Mouse (Mus musculus): ENCODE data around the gene Gm29049. TPM values are rescaled to one million over a fixed set of nuclear protein-coding genes. Genes with fewer than 3 reads are reported as not detected.
"Not testable (repeated sequence)": the region's sequence is repeated elsewhere in the genome, so short reads cannot be mapped to it uniquely, and the experiment has no call there.

Gene Gm29049
- not detected in 2 replicates for polyA plus RNA-seq (2015; fragmentation: Nextera tagmentation; extraction: Ambion mirVana)

DNA sequence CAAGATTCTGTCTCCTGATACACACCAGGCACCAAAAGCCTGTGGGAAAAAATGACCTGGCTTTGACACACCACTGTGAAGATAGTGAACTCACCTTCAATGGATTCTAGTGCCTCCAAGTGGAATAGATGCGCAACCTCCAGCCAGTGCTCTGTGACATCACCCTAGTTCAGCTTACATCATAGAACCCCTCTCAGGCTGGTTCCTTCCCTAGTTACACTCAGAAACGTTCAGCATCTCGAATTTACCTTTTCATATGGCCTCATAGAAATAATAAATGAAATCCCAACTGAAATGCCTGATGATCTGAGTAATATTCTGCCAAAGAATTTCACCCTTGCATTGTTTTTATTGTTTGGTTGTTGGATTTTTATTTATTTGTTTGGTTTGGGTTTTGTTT is at the start of gene Gm29049:
TSS of gene Gm29049 (minus strand) at position 101 of the 400 bp plus-strand sequence.
- not testable (repeated sequence) for H3K4me1 ChIP-seq (replicated peaks); H3K36me3 ChIP-seq; H3K27me3 ChIP-seq; H3K4me2 ChIP-seq; H3K27ac ChIP-seq; ATAC-seq (ENCODE audit: low read depth); H3K9me3 ChIP-seq (replicated peaks); DNase-seq; H3K4me3 ChIP-seq (replicated peaks); H3K9ac ChIP-seq
- 17% methylated on average over 2 of the region's 3 CpGs for WGBS (ENCODE audit: insufficient replicate concordance)

Other genes starting within 250 kb of the Gm29049 start
- gene Gm20825, start 74.3 kb upstream of the Gm29049 start, polyA plus RNA-seq (2015; fragmentation: Nextera tagmentation; extraction: Ambion mirVana): not detected in 2 replicates